Mouse (Mus musculus): ENCODE data around the gene Crygc.

Crygc gene

GRCm38 (mm10) chr1:65073589-65073988 lies at the start of gene Crygc:
Gene Crygc (minus strand): TSS chr1:65073689.
- no peak for DNase-seq (ENCODE audit: low read depth)

GRCm38 (mm10) chr1:65122574-65123372 lies 49.3 kb upstream of the Crygc start, which contains the start of gene D630023F18Rik:
Gene D630023F18Rik (minus strand): TSS chr1:65123214.
- DNase-seq (ENCODE audit: low read depth), result no peak

- DNase-seq (ENCODE audit: low read depth), result no peak
Measured at GRCm38 (mm10) chr1:65119438-65119837, 45.9 kb upstream of the Crygc start, which contains the start of gene Gm28845. Gene Gm28845 (minus strand): TSS chr1:65119558.

- no peak for DNase-seq (ENCODE audit: low read depth)
Measured at GRCm38 (mm10) chr1:65118150-65118913, 44.8 kb upstream of the Crygc start.

GRCm38 (mm10) chr1:65113536-65114172 lies 40.2 kb upstream of the Crygc start:
- no peak for DNase-seq (ENCODE audit: low read depth)

GRCm38 (mm10) chr1:65112807-65113196 lies 39.3 kb upstream of the Crygc start:
- DNase-seq (ENCODE audit: low read depth), result no peak

GRCm38 (mm10) chr1:65112031-65112806 lies 38.7 kb upstream of the Crygc start:
- peak; percentile 75 for DNase-seq (ENCODE audit: low read depth)

- no peak for DNase-seq (ENCODE audit: low read depth)
Measured at GRCm38 (mm10) chr1:65109756-65110435, 36.4 kb upstream of the Crygc start.

GRCm38 (mm10) chr1:65109196-65109595 lies 35.7 kb upstream of the Crygc start:
- no peak for DNase-seq (ENCODE audit: low read depth)

GRCm38 (mm10) chr1:65107654-65108279 lies 34.3 kb upstream of the Crygc start:
- no peak for DNase-seq (ENCODE audit: low read depth)

GRCm38 (mm10) chr1:65103273-65103672 lies 29.8 kb upstream of the Crygc start, which contains the start of gene Cryga:
Gene Cryga (minus strand): TSS chr1:65103373.
- no peak for DNase-seq (ENCODE audit: low read depth)

- no peak for DNase-seq (ENCODE audit: low read depth)
Measured at GRCm38 (mm10) chr1:65096953-65097352, 23.5 kb upstream of the Crygc start.

GRCm38 (mm10) chr1:65091566-65091965 lies 18.1 kb upstream of the Crygc start:
- DNase-seq (ENCODE audit: low read depth), result no peak

- DNase-seq (ENCODE audit: low read depth), result no peak
Measured at GRCm38 (mm10) chr1:65090370-65090769, 16.9 kb upstream of the Crygc start.

GRCm38 (mm10) chr1:65088567-65089356 lies 15.3 kb upstream of the Crygc start:
- no peak for DNase-seq (ENCODE audit: low read depth)

- no peak for DNase-seq (ENCODE audit: low read depth)
Measured at GRCm38 (mm10) chr1:65082188-65082587, 8.7 kb upstream of the Crygc start, which contains the start of gene Crygb. Gene Crygb (minus strand): TSS chr1:65082288.

GRCm38 (mm10) chr1:65075607-65076006 lies 2.1 kb upstream of the Crygc start:
- no peak for DNase-seq (ENCODE audit: low read depth)

- DNase-seq (ENCODE audit: low read depth), result no peak
Measured at GRCm38 (mm10) chr1:65067842-65068241, 5.6 kb downstream of the Crygc start.

GRCm38 (mm10) chr1:65064201-65064600 lies 9.3 kb downstream of the Crygc start:
- no peak for DNase-seq (ENCODE audit: low read depth)

- DNase-seq (ENCODE audit: low read depth), result no peak
Measured at GRCm38 (mm10) chr1:65063352-65063751, 10.1 kb downstream of the Crygc start, which contains the start of gene Crygd. Gene Crygd (minus strand): TSS chr1:65063452.
